Mouse (Mus musculus): ENCODE data around the gene Zdhhc20. TPM values are rescaled to one million over a fixed set of nuclear protein-coding genes. Genes with fewer than 3 reads are reported as not detected.

Gene Zdhhc20
- total RNA-seq, 2 experiments from 2014 or later, result 12.4 to 16.5 TPM

Small RNA genes within 50 kb of the gene (microRNA-seq; reads per million reads assigned to microRNA genes)
- gene Mir3077, result 0.27 to 3.0 reads per million in 2 experiments

Other genes starting within 250 kb of the Zdhhc20 start
- gene Xpo4, start 224.8 kb downstream of the Zdhhc20 start, total RNA-seq (2021), result 10 to 100 TPM; 11.6 to 12.8 TPM
- gene Gm49361, start 144.2 kb downstream of the Zdhhc20 start, total RNA-seq (2021), result 1 to 10 TPM in 1 of 2 experiments, under 1 TPM in 1; 0.15 to 1.6 TPM
- 10 to 100 TPM; 39.5 to 40.1 TPM for gene Lats2, start 131.9 kb downstream of the Zdhhc20 start, total RNA-seq (2021)
- 10 to 100 TPM; 61.1 to 70.6 TPM for gene Sap18, start 92.1 kb downstream of the Zdhhc20 start, total RNA-seq (2021)
- gene Ska3, start 64.1 kb downstream of the Zdhhc20 start, total RNA-seq (2021), result 1 to 10 TPM in 1 of 2 experiments, under 1 TPM in 1; 0.50 to 1.4 TPM
- 10 to 100 TPM; 65.9 to 68.9 TPM for gene Mrpl57, start 64.0 kb downstream of the Zdhhc20 start, total RNA-seq (2021)
- 10 to 100 TPM; 63.8 to 64.7 TPM for gene Micu2, start 109.0 kb upstream of the Zdhhc20 start, total RNA-seq (2021)
- gene Fgf9, start 180.3 kb upstream of the Zdhhc20 start, total RNA-seq (2021), result 1 to 10 TPM; 5.9 to 6.0 TPM

Measured in heart, postnatal 14 days (tissue).